Mouse (Mus musculus): Measurements from ENCODE around the gene Gstp3.
"Not testable (repeated sequence)": the region's sequence is repeated elsewhere in the genome, so short reads cannot be mapped to it uniquely, and the experiment has no call there.

- TF ChIP-seq POLR2A (IDR thresholded peaks at IDR 0.05; ENCODE audit: low read depth, low read length); CHD2 (IDR thresholded peaks at IDR 0.05; ENCODE audit: low read length); ZMIZ1 (IDR thresholded peaks at IDR 0.05; ENCODE audit: low read depth, low read length); CTCF (conservative IDR thresholded peaks at IDR 0.05 in 1 of 2, IDR thresholded peaks at IDR 0.05 in 1 of 2; ENCODE audit: low read depth in 2 of 2, low read length in 2 of 2); ZKSCAN1 (IDR thresholded peaks at IDR 0.05; ENCODE audit: borderline replicate concordance, low read depth, low read length); HCFC1 (IDR thresholded peaks at IDR 0.05; ENCODE audit: low read depth, low read length); ZNF384 (IDR thresholded peaks at IDR 0.05; ENCODE audit: low read depth, low read length); BHLHE40 (IDR thresholded peaks at IDR 0.05; ENCODE audit: low read depth, low read length); RCOR1 (conservative IDR thresholded peaks at IDR 0.05; ENCODE audit: low read depth, low read length); MAX (IDR thresholded peaks at IDR 0.05; ENCODE audit: low read length): not testable (repeated sequence)
Measured at GRCm38 (mm10) chr19:4060044-4060898, 902 bp upstream of the Gstp3 start.

Measured in CH12.LX (cell line).